Mouse (Mus musculus) myocyte (in vitro differentiated cells): ENCODE measurements around the gene Morf4l1.

Source experiments
- CEBPB ChIP-seq: IDR thresholded peaks from 2 replicates; pipeline ENCODE4 v1.6.1; 2011; ENCODE audit warnings: mild to moderate bottlenecking, moderate library complexity; ENCODE audit not compliant: poor library complexity, insufficient read depth, severe bottlenecking
- E2F4 ChIP-seq: IDR thresholded peaks from one replicate; pipeline ENCODE4 v1.6.1; 2011; ENCODE audit warnings: mild to moderate bottlenecking, control low read depth, moderate library complexity; ENCODE audit not compliant: insufficient read depth
- MAX ChIP-seq: IDR thresholded peaks from one replicate; pipeline ENCODE4 v1.6.1; 2011; ENCODE audit warnings: low read depth, mild to moderate bottlenecking, control low read depth
- MYOD1 ChIP-seq, 3 experiments: IDR thresholded peaks; one replicate each; pipeline ENCODE4 v1.6.1; 2011; ENCODE audit warnings: control low read depth in 2 of 3, low read depth in 2 of 3, mild to moderate bottlenecking in 2 of 3, moderate library complexity in 1 of 3; ENCODE audit not compliant: insufficient read length in 2 of 3, control insufficient read depth in 1 of 3
- MYOG ChIP-seq, 3 experiments: IDR thresholded peaks; one replicate each; pipeline ENCODE4 v1.6.1; 2011; ENCODE audit warnings: control low read depth in 2 of 3, low read depth in 2 of 3, mild to moderate bottlenecking in 2 of 3; ENCODE audit not compliant: insufficient read length in 2 of 3, control insufficient read depth in 1 of 3, insufficient read depth in 1 of 3
- POLR2A ChIP-seq: IDR thresholded peaks from one replicate; pipeline ENCODE4 v1.6.1; 2011; ENCODE audit warnings: low read depth, mild to moderate bottlenecking, control low read depth, moderate library complexity; ENCODE audit not compliant: insufficient read length
- POLR2AphosphoS2 ChIP-seq: IDR thresholded peaks from one replicate; pipeline ENCODE4 v1.6.1; 2011; ENCODE audit warnings: low read depth, control low read depth; ENCODE audit not compliant: insufficient read length
- SRF ChIP-seq: IDR thresholded peaks from one replicate; pipeline ENCODE4 v1.6.1; 2011; ENCODE audit warnings: low read depth; ENCODE audit not compliant: control insufficient read depth, insufficient read length
- TCF12 ChIP-seq: IDR thresholded peaks from one replicate; pipeline ENCODE4 v1.6.1; 2011; ENCODE audit warnings: mild to moderate bottlenecking, control low read depth; ENCODE audit not compliant: poor library complexity, insufficient read depth, severe bottlenecking
- USF1 ChIP-seq: IDR thresholded peaks from one replicate; pipeline ENCODE4 v1.6.1; 2011; ENCODE audit warnings: low read depth, mild to moderate bottlenecking, control low read depth, moderate library complexity

DNA sequence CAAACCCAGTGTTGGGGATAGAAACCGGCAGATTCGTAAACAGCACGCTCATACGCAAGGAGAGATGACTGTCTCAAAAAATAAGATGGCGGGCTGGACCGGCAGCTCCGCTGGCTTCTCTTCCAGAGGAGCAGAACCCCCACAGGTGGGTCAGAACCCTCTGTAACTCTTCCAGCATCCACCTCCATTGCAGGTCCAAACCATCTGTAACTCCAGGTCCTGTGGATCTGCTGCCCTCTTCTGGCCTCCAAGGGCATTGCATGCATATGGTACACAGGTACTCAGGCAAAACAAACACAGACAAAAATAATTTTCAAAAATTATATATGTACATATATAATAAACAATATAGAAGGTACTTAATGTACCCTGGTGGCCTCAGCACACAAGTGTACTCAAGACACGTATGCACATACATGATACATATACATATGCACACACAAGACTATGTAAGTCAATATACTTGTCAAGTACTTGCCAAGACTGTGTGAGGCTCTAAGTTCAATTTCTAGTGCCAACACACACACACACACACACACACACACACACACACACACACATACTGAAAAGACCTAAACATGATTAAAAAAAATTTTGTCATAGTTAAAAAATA lies 37.6 kb downstream of the Morf4l1 start:
- TF ChIP-seq TCF12: no peak
- TF ChIP-seq POLR2A: no peak
- TF ChIP-seq SRF: no peak
- TF ChIP-seq E2F4: no peak
- no peak for TF ChIP-seq MAX
- no peak for TF ChIP-seq USF1
- TF ChIP-seq MYOG (IDR thresholded peaks at IDR 0.05; ENCODE audit: control insufficient read depth in 1 of 3, insufficient read depth in 1 of 3, insufficient read length in 2 of 3, low read depth in 2 of 3): no peak
- no peak for TF ChIP-seq POLR2AphosphoS2
- no peak for TF ChIP-seq MYOD1 (IDR thresholded peaks at IDR 0.05; ENCODE audit: control insufficient read depth in 1 of 3, insufficient read length in 2 of 3, low read depth in 2 of 3)
- TF ChIP-seq CEBPB: no peak
